Mouse (Mus musculus) gastrocnemius, postnatal 14 days (tissue): ENCODE results near the gene Bloc1s3. TPM values are rescaled to one million over a fixed set of nuclear protein-coding genes. Genes with fewer than 3 reads are reported as not detected.
"Not testable (repeated sequence)": the region's sequence is repeated elsewhere in the genome, so short reads cannot be mapped to it uniquely, and the experiment has no call there.

Experiments used
- DNase-seq: peaks from one replicate; pipeline ENCODE4 v3.0.0; 2021; ENCODE audit warnings: mixed read lengths
- intact Hi-C: fragments of 180-260 bp; cut with DNase I; formaldehyde crosslinking; loops from one replicate; pipeline ENCODE4 v1.15.1; 2025; ENCODE audit warnings: low total_unique reads
- total RNA-seq, 2 experiments: library from RNA; stranded (reverse); gene quantifications; 2 replicates each; pipeline ENCODE4 v1.2.3; 2021

The Bloc1s3 gene
- total RNA-seq, 2 experiments from 2014 or later: 1.7 to 2.1 TPM

DNA sequence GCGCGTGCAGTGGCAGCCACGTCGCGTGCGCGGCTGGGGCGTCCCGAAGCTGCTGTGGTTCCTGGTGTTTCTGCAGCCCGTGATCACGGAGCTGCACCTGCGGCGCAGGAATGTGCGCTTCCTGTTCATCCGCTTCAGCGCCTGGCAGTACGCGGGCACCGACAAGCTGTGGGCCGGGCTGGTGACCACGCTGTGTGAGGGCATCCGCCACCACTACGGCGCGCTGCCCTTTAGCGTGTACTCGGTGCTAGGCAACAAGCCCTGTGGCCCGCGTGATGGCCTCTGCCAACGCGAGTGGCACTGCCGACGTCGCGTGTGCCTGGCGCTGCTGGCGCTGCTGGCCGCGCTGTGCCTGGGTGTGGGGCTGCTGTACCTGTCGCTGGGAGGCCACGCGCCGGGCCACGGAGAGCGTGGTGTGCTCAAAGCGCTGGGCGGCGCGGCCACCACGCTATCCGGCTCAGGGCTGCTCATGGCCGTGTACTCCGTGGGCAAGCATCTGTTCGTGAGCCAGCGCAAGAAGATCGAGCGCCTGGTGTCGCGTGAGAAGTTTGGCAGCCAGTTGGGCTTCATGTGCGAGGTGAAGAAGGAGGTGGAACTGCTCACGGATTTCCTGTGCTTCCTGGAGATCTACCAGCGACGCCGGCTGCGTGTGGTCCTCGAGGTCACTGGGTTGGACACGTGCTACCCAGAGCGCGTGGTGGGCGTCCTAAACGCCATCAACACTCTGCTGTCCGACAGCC lies 15.0 kb upstream of the Bloc1s3 start:
- intact Hi-C loops: no loop called here
- DNase-seq: no peak

- intact Hi-C loops: no loop called here
- no peak for DNase-seq
Observed at GRCm38 (mm10) chr7:19520032-19520431, 11.9 kb upstream of the Bloc1s3 start.

DNA sequence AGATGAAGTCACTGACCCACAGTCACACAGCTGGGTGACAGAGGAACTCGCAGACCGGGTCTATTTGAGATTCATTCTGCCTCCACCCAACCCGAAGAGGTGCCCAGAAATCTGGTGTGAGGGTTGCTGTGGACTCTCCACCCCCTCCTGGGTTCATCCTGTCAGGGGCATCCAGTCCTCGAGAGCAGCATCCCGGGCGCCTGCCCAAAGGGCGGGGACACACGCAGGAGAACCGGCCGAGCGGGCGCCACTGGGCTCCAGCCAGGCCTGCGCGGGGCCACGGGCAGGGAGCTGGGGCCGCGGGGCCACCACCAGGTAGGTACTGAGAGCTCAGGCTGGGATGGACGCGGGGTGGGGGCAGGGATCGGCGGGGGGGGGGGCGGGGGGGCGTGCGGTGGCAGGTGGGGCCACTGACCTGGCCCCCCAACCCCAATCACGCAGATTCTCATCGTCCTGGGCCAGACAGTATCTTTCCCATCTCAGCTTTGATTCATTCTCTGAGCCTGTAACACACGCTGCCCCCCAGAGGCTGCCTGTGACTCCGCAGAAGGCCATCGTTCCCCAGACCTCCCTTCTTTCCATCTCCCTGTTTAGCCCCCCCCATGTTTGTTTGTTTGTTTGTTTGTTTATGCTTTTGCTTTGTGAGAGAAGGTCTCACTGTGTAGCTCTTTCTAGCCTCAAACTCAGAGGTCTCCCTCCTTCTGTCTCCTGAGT lies 9.6 kb upstream of the Bloc1s3 start, which contains the start of gene Nkpd1:
Nkpd1 (plus strand) TSS at position 187 of the 714 bp plus-strand sequence.
- no peak for DNase-seq
- intact Hi-C loops: loop anchor here (5.0 kb wide), 1 partner anchor 64 kb away; no protein-coding TSS in a partner anchor

- DNase-seq: no peak
Observed at GRCm38 (mm10) chr7:19512353-19512752, 4.2 kb upstream of the Bloc1s3 start.

GRCm38 (mm10) chr7:19511934-19512333 lies 3.8 kb upstream of the Bloc1s3 start:
- intact Hi-C loops: loop anchor here (5.0 kb wide), 1 partner anchor 100 kb away; no protein-coding TSS in a partner anchor

More at GRCm38 (mm10) chr7:19512353-19512752, 4.2 kb upstream of the Bloc1s3 start:
- intact Hi-C loops: loop anchor here (5.0 kb wide), 1 partner anchor 100 kb away; no protein-coding TSS in a partner anchor

GRCm38 (mm10) chr7:19509786-19510185 lies 1.6 kb upstream of the Bloc1s3 start:
- intact Hi-C loops: loop anchor here (5.0 kb wide), 1 partner anchor 103 kb away; no protein-coding TSS in a partner anchor
- DNase-seq: no peak

More at GRCm38 (mm10) chr7:19511934-19512333, 3.8 kb upstream of the Bloc1s3 start:
- DNase-seq: not testable (repeated sequence)

GRCm38 (mm10) chr7:19508924-19509568 lies 879 bp upstream of the Bloc1s3 start:
- intact Hi-C loops: no loop called here
- DNase-seq: no peak

DNA sequence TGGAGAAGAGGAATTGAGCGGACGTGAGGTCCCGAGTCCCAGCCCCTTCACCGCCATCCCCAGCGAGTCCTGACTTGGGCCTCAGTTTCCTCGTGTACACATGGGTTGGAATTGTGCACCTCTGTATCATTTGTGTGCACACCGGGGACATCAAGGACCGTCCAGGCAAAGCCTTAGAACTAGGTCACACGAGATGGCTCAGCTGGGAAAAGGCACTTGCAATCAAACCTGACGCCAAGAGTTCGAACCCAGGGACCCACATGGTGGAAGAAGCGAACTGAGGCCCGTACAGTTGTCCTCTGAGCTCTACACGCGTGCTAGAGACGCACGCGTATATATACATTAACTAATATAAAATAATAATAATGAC lies 570 bp downstream of the Bloc1s3 start:
- DNase-seq: no peak
- intact Hi-C loops: no loop called here

- DNase-seq: peak; percentile 33
- intact Hi-C loops: no loop called here
Observed at GRCm38 (mm10) chr7:19506969-19507611, 1.1 kb downstream of the Bloc1s3 start.

- DNase-seq: peak; percentile 4
- intact Hi-C loops: no loop called here
Observed at GRCm38 (mm10) chr7:19506326-19506725, 1.8 kb downstream of the Bloc1s3 start.

GRCm38 (mm10) chr7:19503481-19504068 lies 4.6 kb downstream of the Bloc1s3 start:
- intact Hi-C loops: no loop called here
- DNase-seq: no peak

- no peak for DNase-seq
- intact Hi-C loops: no loop called here
Observed at GRCm38 (mm10) chr7:19501658-19502057, 6.5 kb downstream of the Bloc1s3 start.

- peak; percentile 2 for DNase-seq
- intact Hi-C loops: no loop called here
Observed at GRCm38 (mm10) chr7:19500420-19501363, 7.5 kb downstream of the Bloc1s3 start.

DNA sequence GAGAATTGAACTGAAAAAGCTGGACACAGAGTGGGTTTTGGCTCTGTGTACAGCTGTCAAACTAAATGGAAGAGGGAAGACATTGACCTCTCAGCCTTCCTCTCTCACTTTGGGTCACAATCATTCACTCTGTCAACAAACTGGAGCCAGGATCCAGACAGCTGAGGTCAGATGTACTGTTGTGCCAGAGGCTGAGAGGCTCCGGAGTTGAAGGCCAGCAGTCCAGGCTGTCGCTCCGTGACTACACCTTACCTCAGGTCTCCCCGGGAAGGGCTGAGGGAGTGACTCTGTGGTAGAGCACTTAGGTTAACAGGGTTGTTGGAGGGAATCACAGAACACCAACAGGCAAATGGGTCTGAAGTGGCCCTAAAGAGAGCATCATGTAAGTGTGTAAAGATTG lies 9.8 kb downstream of the Bloc1s3 start:
- peak; percentile 2 for DNase-seq
- intact Hi-C loops: no loop called here

GRCm38 (mm10) chr7:19496214-19496555 lies 12.0 kb downstream of the Bloc1s3 start:
- intact Hi-C loops: no loop called here
- DNase-seq: no peak

DNA sequence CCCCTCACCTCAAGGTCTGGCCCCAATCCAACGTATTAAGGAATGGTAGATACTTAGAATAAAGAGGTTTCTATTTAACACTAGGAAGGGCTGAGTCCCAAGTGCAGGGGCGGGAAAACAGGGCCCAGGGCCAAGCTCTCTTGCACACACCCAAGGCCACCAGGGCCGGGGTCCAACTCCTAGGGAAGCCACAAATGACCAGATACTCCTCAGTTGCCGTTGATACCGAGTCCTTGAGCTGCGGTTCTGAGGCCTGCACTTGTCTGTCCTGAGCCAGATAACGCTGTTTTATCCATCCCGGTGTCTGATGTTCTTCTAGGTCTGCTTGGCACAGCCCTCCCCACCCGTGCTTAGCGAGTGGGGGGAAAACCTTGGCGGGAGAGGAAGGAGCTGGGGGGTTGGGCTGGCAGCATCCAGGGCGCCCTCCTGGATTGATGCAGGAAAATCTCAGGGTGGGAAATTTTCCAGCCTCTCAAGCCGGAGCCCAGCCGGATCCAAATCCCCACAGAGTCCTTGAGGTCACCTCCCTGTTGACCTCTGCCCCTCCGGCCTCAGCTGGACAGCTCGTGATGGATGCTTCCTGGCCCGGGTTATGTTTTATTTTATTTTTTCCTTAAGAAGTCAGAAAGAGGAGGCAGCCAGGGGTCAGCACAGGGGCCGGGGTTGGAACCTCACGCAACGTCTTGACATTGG lies 12.5 kb downstream of the Bloc1s3 start:
- intact Hi-C loops: no loop called here
- peak; percentile 54 for DNase-seq

DNA sequence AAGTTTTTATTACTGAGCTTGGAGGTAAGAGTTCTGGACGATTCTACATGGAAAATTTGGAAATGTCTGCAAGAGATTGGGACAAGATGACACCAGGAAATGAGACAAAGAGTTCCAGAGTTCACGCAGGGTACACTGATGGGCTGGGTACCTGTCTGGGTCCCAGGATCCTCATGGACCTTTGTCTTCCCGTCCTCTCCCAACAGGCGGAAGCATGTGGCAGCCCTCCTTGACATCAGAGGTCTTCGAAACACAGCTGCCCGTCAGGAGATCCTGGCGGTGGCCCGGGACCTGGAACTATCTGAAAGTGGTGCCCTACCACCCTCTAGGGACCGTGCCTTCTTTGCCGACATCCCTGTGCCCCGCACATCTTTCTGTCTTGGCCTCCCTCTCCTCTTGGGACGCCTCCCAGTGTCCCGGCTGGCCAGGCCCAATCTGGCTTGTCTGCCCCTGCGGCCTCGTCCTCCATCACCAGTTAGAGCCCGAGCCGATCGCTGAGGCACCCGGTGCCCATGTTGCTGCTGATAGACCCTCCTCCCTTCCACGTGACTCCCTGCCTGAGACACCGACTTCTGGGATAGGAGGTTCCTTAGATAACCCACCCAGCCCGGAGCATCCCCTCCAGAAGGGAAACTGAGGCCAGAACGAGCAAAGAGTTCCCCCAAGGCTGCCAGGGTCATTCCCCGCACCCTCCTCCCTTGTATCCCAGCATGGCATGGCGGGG lies 13.3 kb downstream of the Bloc1s3 start:
- DNase-seq: peak; percentile 3
- intact Hi-C loops: no loop called here
